Mouse (Mus musculus): ENCODE data around the gene Zfp709. TPM values are rescaled to one million over a fixed set of nuclear protein-coding genes. Genes with fewer than 3 reads are reported as not detected.
"Not testable (repeated sequence)": the region's sequence is repeated elsewhere in the genome, so short reads cannot be mapped to it uniquely, and the experiment has no call there.

The Zfp709 gene
- polyA plus RNA-seq, 1 experiment from 2014 or later: 8.9 TPM

GRCm38 (mm10) chr8:71938037-71938436 lies 56.2 kb downstream of the Zfp709 start:
- not testable (repeated sequence) for H3K4me1 ChIP-seq (ENCODE audit: control insufficient read depth, insufficient read depth, low read length); H3K9ac ChIP-seq (replicated peaks; ENCODE audit: low read length); ATAC-seq (replicated peaks; ENCODE audit: insufficient number of reproducible peaks, low FRiP score, low TSS enrichment, low read depth); H3K4me2 ChIP-seq (ENCODE audit: low read depth, low read length); H3K27me3 ChIP-seq (ENCODE audit: control insufficient read depth, insufficient read depth, low read length); H3K4me3 ChIP-seq (ENCODE audit: low read depth, low read length); H3K27ac ChIP-seq (replicated peaks; ENCODE audit: low read depth, low read length); DNase-seq (ENCODE audit: low spot score); H3K36me3 ChIP-seq (replicated peaks; ENCODE audit: control insufficient read depth, insufficient read depth, low read depth, low read length); H3K9me3 ChIP-seq (replicated peaks; ENCODE audit: control insufficient read depth, low read length)
- WGBS: 86% methylated on average over 2 of the region's 2 CpGs

DNA sequence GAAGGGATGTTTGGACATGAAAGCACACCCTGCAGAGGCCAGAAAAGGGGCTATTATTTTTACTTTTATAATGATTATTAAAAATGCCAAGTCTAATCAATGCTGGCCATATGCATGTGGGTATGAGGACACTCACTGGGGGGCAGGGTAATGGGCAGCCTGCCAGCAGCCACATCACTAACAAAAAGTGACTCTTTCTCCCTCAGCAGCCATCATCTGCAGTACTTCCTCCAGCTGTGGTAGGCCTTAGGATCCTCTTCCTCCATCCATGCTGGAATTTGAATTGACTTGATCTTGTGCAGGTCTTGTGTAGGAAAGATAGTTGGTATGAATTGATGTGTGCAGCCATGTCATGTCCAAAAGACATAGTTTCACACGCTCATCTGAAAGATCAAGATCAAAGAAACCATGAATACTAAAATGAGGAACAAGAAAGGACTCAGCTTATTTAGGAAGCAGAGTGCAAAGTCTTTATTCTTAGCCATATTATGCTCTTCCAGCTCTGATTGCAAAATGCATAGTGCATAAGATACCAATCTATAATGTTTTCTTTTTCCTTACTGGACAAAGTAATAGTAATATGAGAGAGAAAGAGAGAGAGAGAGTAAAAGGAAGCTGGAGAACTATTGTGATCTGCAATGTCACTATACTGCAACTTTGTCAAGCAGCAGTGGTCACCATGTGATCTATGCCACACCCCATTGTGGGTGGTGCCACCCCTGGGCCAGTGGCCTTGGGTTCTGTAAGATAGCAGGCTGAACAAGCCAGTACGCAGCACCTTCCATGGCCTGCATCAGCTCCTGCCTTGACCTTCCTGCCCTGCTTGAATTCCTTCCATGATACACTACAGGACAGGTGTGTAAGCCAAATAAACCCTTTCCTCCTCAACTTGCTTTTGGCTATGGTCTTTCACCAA lies 58.7 kb downstream of the Zfp709 start:
- 77% methylated on average over 2 of the region's 2 CpGs for WGBS
- no peak for ATAC-seq (replicated peaks; ENCODE audit: insufficient number of reproducible peaks, low FRiP score, low TSS enrichment, low read depth)
- H3K27ac ChIP-seq (replicated peaks; ENCODE audit: low read depth, low read length): no peak overlapping the region

DNA sequence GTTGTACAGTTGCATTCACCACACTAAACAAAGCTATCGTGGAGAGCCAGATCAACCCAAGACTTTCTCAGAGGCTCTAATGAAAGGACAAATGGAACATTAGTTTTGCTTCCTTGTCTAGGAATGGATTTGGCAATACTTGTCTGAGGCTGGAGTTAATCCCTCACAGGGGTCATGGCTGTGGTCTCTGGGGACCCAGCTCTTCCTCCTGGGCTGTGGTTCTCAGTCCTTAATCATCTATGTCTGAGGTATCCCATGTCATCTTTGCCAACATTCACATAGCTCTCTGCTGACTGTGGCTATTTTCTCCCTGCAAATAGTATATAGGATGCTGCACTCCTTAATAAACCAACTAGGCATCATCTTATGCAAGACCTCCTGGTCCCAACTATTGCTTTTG lies 60.0 kb downstream of the Zfp709 start:
- Histone ChIP-seq H3K4me3 (ENCODE audit: low read depth, low read length) (no peak overlapping the region), H3K9ac (replicated peaks; ENCODE audit: low read length) (no peak overlapping the region), H3K9me3 (replicated peaks; ENCODE audit: control insufficient read depth, low read length) (no peaks in the 10 kb centered on the region), H3K36me3 (replicated peaks; ENCODE audit: control insufficient read depth, insufficient read depth, low read depth, low read length) (no peaks in the 10 kb centered on the region), H3K27me3 (ENCODE audit: control insufficient read depth, insufficient read depth, low read length) (no peaks in the 10 kb centered on the region), H3K27ac (replicated peaks; ENCODE audit: low read depth, low read length) (no peak overlapping the region), H3K4me1 (ENCODE audit: control insufficient read depth, insufficient read depth, low read length) (no peaks in the 10 kb centered on the region), H3K4me2 (ENCODE audit: low read depth, low read length) (no peak overlapping the region)
- ATAC-seq (replicated peaks; ENCODE audit: insufficient number of reproducible peaks, low FRiP score, low TSS enrichment, low read depth) (no peak), DNase-seq (ENCODE audit: low spot score) (no peak)
- 89% methylated on average over 1 of the region's 1 CpGs for WGBS

More for the DNA sequence above, 58.7 kb downstream of the Zfp709 start:
- DNase-seq (ENCODE audit: low spot score): no peak
- Histone ChIP-seq H3K36me3 (replicated peaks; ENCODE audit: control insufficient read depth, insufficient read depth, low read depth, low read length) (no peaks in the 10 kb centered on the region), H3K9ac (replicated peaks; ENCODE audit: low read length) (no peak overlapping the region), H3K9me3 (replicated peaks; ENCODE audit: control insufficient read depth, low read length) (no peaks in the 10 kb centered on the region), H3K27me3 (ENCODE audit: control insufficient read depth, insufficient read depth, low read length) (no peaks in the 10 kb centered on the region), H3K4me1 (ENCODE audit: control insufficient read depth, insufficient read depth, low read length) (no peaks in the 10 kb centered on the region), H3K4me3 (ENCODE audit: low read depth, low read length) (no peak overlapping the region), H3K4me2 (ENCODE audit: low read depth, low read length) (no peak overlapping the region)

Other genes with a start within 250 kb of the Zfp709 start
- 1.2 and 1.7 TPM in 2 replicates for gene Unc13a, start 210.3 kb upstream of the Zfp709 start, polyA plus RNA-seq (2014; fragmentation: Nextera tagmentation; extraction: Ambion mirVana)
- 1.2 and 1.9 TPM in 2 replicates for gene Jak3, start 205.7 kb upstream of the Zfp709 start, polyA plus RNA-seq (2014; fragmentation: Nextera tagmentation; extraction: Ambion mirVana)
- 0.42 TPM in 1 of 2 replicates, not detected in the other for gene Insl3, start 192.8 kb upstream of the Zfp709 start, polyA plus RNA-seq (2014; fragmentation: Nextera tagmentation; extraction: Ambion mirVana)
- 0.47 and 0.58 TPM in 2 replicates for gene B3gnt3, start 180.2 kb upstream of the Zfp709 start, polyA plus RNA-seq (2014; fragmentation: Nextera tagmentation; extraction: Ambion mirVana)
- gene Fcho1, start 156.3 kb upstream of the Zfp709 start, polyA plus RNA-seq (2014; fragmentation: Nextera tagmentation; extraction: Ambion mirVana): 3.8 and 5.0 TPM in 2 replicates
- gene Zfp882, start 26.6 kb downstream of the Zfp709 start, polyA plus RNA-seq (2014; fragmentation: Nextera tagmentation; extraction: Ambion mirVana): 6.5 and 7.2 TPM in 2 replicates
- 33.1 and 34.5 TPM in 2 replicates for gene Zfp617, start 26.6 kb downstream of the Zfp709 start, polyA plus RNA-seq (2014; fragmentation: Nextera tagmentation; extraction: Ambion mirVana)
- gene Zfp961, start 69.0 kb downstream of the Zfp709 start, polyA plus RNA-seq (2014; fragmentation: Nextera tagmentation; extraction: Ambion mirVana): 30.9 and 32.1 TPM in 2 replicates
- 0.36 and 0.71 TPM in 2 replicates for gene Cyp4f18, start 127.6 kb downstream of the Zfp709 start, polyA plus RNA-seq (2014; fragmentation: Nextera tagmentation; extraction: Ambion mirVana)
- not detected in 2 replicates for gene Olfr372, start 159.2 kb downstream of the Zfp709 start, polyA plus RNA-seq (2014; fragmentation: Nextera tagmentation; extraction: Ambion mirVana)
- not detected in 2 replicates for gene Olfr373, start 201.2 kb downstream of the Zfp709 start, polyA plus RNA-seq (2014; fragmentation: Nextera tagmentation; extraction: Ambion mirVana)
- gene Olfr374, start 225.0 kb downstream of the Zfp709 start, polyA plus RNA-seq (2014; fragmentation: Nextera tagmentation; extraction: Ambion mirVana): 0.13 TPM in 1 of 2 replicates, not detected in the other

Measured in embryonic facial prominence, embryonic 11.5 days (tissue).